Mouse (Mus musculus) heart, embryonic 16.5 days (tissue): Measurements from ENCODE around the gene Plekhf1. TPM values are rescaled to one million over a fixed set of nuclear protein-coding genes. Genes with fewer than 3 reads are reported as not detected.

ENCODE experiments used
- ATAC-seq: fragments of 200-750 bp; cut with Nextera tagmentation; replicated peaks from 2 replicates; pipeline ENCODE4 v1.8.0; 2017; ENCODE audit warnings: moderate number of reproducible peaks; ENCODE audit not compliant: insufficient read depth, low FRiP score; ENCODE audit errors: extremely low read depth
- H3K27ac ChIP-seq: fragments of 300-500 bp; sonication (generic); 2 replicates; pipeline ENCODE4 v1.5.1; 2014; ENCODE audit warnings: mild to moderate bottlenecking, low read length, control low read depth, moderate library complexity
- H3K27me3 ChIP-seq: fragments of 300-500 bp; sonication (generic); 2 replicates; pipeline ENCODE4 v1.6.1; 2014; ENCODE audit warnings: low read length, mixed read lengths; ENCODE audit not compliant: control insufficient read depth, insufficient read depth
- H3K36me3 ChIP-seq: fragments of 300-500 bp; sonication (generic); 2 replicates; pipeline ENCODE4 v1.6.1; 2014; ENCODE audit not compliant: control insufficient read depth, insufficient read depth
- H3K4me1 ChIP-seq: fragments of 300-500 bp; sonication (generic); 2 replicates; pipeline ENCODE4 v1.6.1; 2014; ENCODE audit warnings: low read length, mixed read lengths; ENCODE audit not compliant: control insufficient read depth, insufficient read depth
- H3K4me2 ChIP-seq: fragments of 300-500 bp; sonication (generic); 2 replicates; pipeline ENCODE4 v1.6.1; 2014; ENCODE audit warnings: low read depth, mild to moderate bottlenecking, control low read depth, low read length
- H3K4me3 ChIP-seq: fragments of 300-500 bp; sonication (generic); 2 replicates; pipeline ENCODE4 v1.5.1; 2014; ENCODE audit warnings: mild to moderate bottlenecking, control low read depth, low read length
- H3K9ac ChIP-seq: fragments of 300-500 bp; sonication (generic); 2 replicates; pipeline ENCODE4 v1.6.1; 2014; ENCODE audit warnings: low read length, control low read depth
- H3K9me3 ChIP-seq: fragments of 300-500 bp; sonication (generic); replicated peaks from 2 replicates; pipeline ENCODE4 v1.6.1; 2016; ENCODE audit warnings: low read length; ENCODE audit not compliant: control insufficient read depth
- WGBS: fragments of 180-500 bp; shearing (Covaris S2); extraction: QIAGEN DNeasy Blood & Tissue Kit; methylation state at CpG from one replicate; pipeline ENCODE4 v1.1.7; 2014; 5-methylcytosine and 5-hydroxymethylcytosine counted together
- polyA plus RNA-seq: library from polyadenylated mRNA; unstranded; fragments of >200 nt; fragmentation: Nextera tagmentation; extraction: Ambion mirVana; gene quantifications from 2 replicates; pipeline ENCODE4 v1.2.1, GENCODE M21; 2015

Gene Plekhf1
- polyA plus RNA-seq, 1 experiment from 2014 or later: 7.3 TPM

GRCm38 (mm10) chr7:38174321-38175148, 53.3 kb downstream of the Plekhf1 start:
- 16% methylated on average over 31 of the region's 31 CpGs for WGBS
- Histone ChIP-seq H3K4me3 (peak overlapping the region; percentile 53), H3K36me3 (no peaks in the 10 kb centered on the region), H3K9ac (peak overlapping the region; percentile 41), H3K4me1 (peaks cover 6% of the 10 kb centered on the region), H3K27ac (no peak overlapping the region), H3K27me3 (peaks cover 12% of the 10 kb centered on the region; the same call in 1 of the 2 replicates), H3K4me2 (peak overlapping the region; percentile 68), H3K9me3 (0 out of 2 replicates have a peak, but pooled peaks cover 3% of the 10 kb centered on the region)
- no peak for ATAC-seq

- no peaks in the 10 kb centered on the region for H3K36me3 ChIP-seq
- WGBS: 27% methylated on average over 14 of the region's 14 CpGs
- peaks cover 12% of the 10 kb centered on the region; the same call in 1 of the 2 replicates for H3K27me3 ChIP-seq
- H3K9ac ChIP-seq: peak overlapping the region; percentile 41
- 0 out of 2 replicates have a peak, but pooled peaks cover 3% of the 10 kb centered on the region for H3K9me3 ChIP-seq
- peak overlapping the region; percentile 53 for H3K4me3 ChIP-seq
- peak overlapping the region; percentile 68 for H3K4me2 ChIP-seq
- H3K27ac ChIP-seq: no peak overlapping the region
- H3K4me1 ChIP-seq: peaks cover 6% of the 10 kb centered on the region
- no peak for ATAC-seq
Measured at GRCm38 (mm10) chr7:38173871-38174270, 53.9 kb downstream of the Plekhf1 start.

- H3K4me1 ChIP-seq: peaks cover 13% of the 10 kb centered on the region
- H3K36me3 ChIP-seq: no peaks in the 10 kb centered on the region
- H3K4me3 ChIP-seq: peak overlapping the region; percentile 44
- WGBS: 13% methylated on average over 11 of the region's 11 CpGs
- no peak for ATAC-seq
- H3K9me3 ChIP-seq: no peaks in the 10 kb centered on the region
- H3K4me2 ChIP-seq: peak overlapping the region; percentile 76
- H3K27me3 ChIP-seq: no peaks in the 10 kb centered on the region
- H3K9ac ChIP-seq: no peak overlapping the region
- no peak overlapping the region for H3K27ac ChIP-seq
Measured at GRCm38 (mm10) chr7:38167724-38168141, 60.1 kb downstream of the Plekhf1 start.

Other genes starting within 250 kb of the Plekhf1 start
- gene Uri1, start 204.5 kb downstream of the Plekhf1 start, polyA plus RNA-seq: 28.1 and 29.6 TPM in 2 replicates
- 28.6 and 30.0 TPM in 2 replicates for gene Ccne1, start 120.5 kb downstream of the Plekhf1 start, polyA plus RNA-seq
- 20.0 and 25.9 TPM in 2 replicates for gene 1600014C10Rik, start 44.8 kb downstream of the Plekhf1 start, polyA plus RNA-seq
- gene Pop4, start 43.4 kb upstream of the Plekhf1 start, polyA plus RNA-seq: 37.3 and 41.2 TPM in 2 replicates